13 mouse cellular contexts compared by ENCODE assay signal in genomic region chr7:37746133-37746761, GRCm38 (mm10). TPM values are rescaled to one million over a fixed set of nuclear protein-coding genes. Genes with fewer than 3 reads are reported as not detected.
A peak's percentile ranks its signal among the peaks of the same experiment; 100 is the strongest.
DNase-seq lines count a peak whose midpoint lies in the region; ATAC-seq lines count a peak whose summit lies in the region.
"Had no signal": no experiment of that assay in that cellular context is flagged by ENCODE, and none has a peak within 500 bp of the region (broad histone marks: within the 10 kb centered on the region; RNA-seq: fewer than 3 reads in every experiment).

No protein-coding gene starts in this region.

- H3K36me3 ChIP-seq in heart, embryonic 14.5 days (ENCODE audit: control insufficient read depth, insufficient read depth, low read length) = no peaks in the 10 kb centered on the region
- H3K36me3 ChIP-seq in lung, embryonic 16.5 days (ENCODE audit: control insufficient read depth, insufficient read depth, low read length) = no peaks in the 10 kb centered on the region
- H3K36me3 ChIP-seq in hindbrain, embryonic 15.5 days = no peaks in the 10 kb centered on the region
- H3K36me3 ChIP-seq: liver, embryonic 15.5 days had no signal

- H3K9me3 ChIP-seq in heart, embryonic 14.5 days (ENCODE audit: control insufficient read depth, low read length) = no peaks in the 10 kb centered on the region
- no peaks in the 10 kb centered on the region for H3K9me3 ChIP-seq in lung, embryonic 16.5 days (ENCODE audit: control insufficient read depth, low read length)
- no peaks in the 10 kb centered on the region for H3K9me3 ChIP-seq in hindbrain, embryonic 15.5 days
- H3K9me3 ChIP-seq: liver, embryonic 15.5 days had no signal

- peaks cover 11% of the 10 kb centered on the region; the same call in 1 of the 2 replicates for H3K27me3 ChIP-seq in heart, embryonic 14.5 days (ENCODE audit: control insufficient read depth, insufficient read depth, low read length)
- H3K27me3 ChIP-seq in lung, embryonic 16.5 days (ENCODE audit: control insufficient read depth, insufficient read depth, low read depth, low read length) = no peaks in the 10 kb centered on the region
- H3K27me3 ChIP-seq in hindbrain, embryonic 15.5 days = no peaks in the 10 kb centered on the region
- H3K27me3 ChIP-seq: CH12.LX; liver, embryonic 15.5 days had no signal

- WGBS in heart, embryonic 14.5 days = 18% methylated on average over 12 of the region's 13 CpGs
- WGBS in lung, embryonic 16.5 days = 23% methylated on average over 12 of the region's 13 CpGs
- 18% methylated on average over 12 of the region's 13 CpGs for WGBS in hindbrain, embryonic 15.5 days

- H3K4me3 ChIP-seq in heart, embryonic 14.5 days (ENCODE audit: control insufficient read depth in 1 of 2, insufficient read depth in 1 of 2, low read depth in 1 of 2, low read length in 2 of 2) = no peak overlapping the region; a peak in 1 of 4 replicates
- no peak overlapping the region for H3K4me3 ChIP-seq in lung, embryonic 16.5 days (ENCODE audit: low read length)
- no peak overlapping the region for H3K4me3 ChIP-seq in hindbrain, embryonic 15.5 days
- H3K4me3 ChIP-seq: liver, embryonic 15.5 days had no signal

- peak overlapping the region; percentile 54 for H3K4me2 ChIP-seq in heart, embryonic 14.5 days (ENCODE audit: low read length)
- H3K4me2 ChIP-seq in lung, embryonic 16.5 days (ENCODE audit: low read depth, low read length) = peak overlapping the region; percentile 17; the same call in 1 of the 2 replicates
- H3K4me2 ChIP-seq in hindbrain, embryonic 15.5 days = peak overlapping the region; percentile 24; the same call in 1 of the 2 replicates
- H3K4me2 ChIP-seq: liver, embryonic 15.5 days had no signal

- intact Hi-C loops in heart, postnatal 14 days (cut with DNase I) = no loop called here

- ATAC-seq in heart, embryonic 14.5 days (ENCODE audit: insufficient number of reproducible peaks, insufficient read depth, low FRiP score, low read depth) = peak; percentile 50; the same call in 1 of the 2 replicates
- ATAC-seq in lung, embryonic 16.5 days (ENCODE audit: low read depth) = peak; percentile 17; the same call in 1 of the 2 replicates
- no peak for ATAC-seq in hindbrain, embryonic 15.5 days (ENCODE audit: low FRiP score, low read depth)

- H3K9ac ChIP-seq in heart, embryonic 14.5 days (ENCODE audit: low read length) = no peak overlapping the region; the same call in 1 of the 2 replicates
- no peak overlapping the region for H3K9ac ChIP-seq in lung, embryonic 16.5 days (ENCODE audit: low read length)
- no peak overlapping the region for H3K9ac ChIP-seq in hindbrain, embryonic 15.5 days
- H3K9ac ChIP-seq: liver, embryonic 15.5 days had no signal

- H3K27ac ChIP-seq in heart, embryonic 14.5 days (replicated peaks in 1 of 2; ENCODE audit: control insufficient read depth in 1 of 2, insufficient read depth in 1 of 2, low read depth in 2 of 2, low read length in 2 of 2) = no peak overlapping the region; a peak in 1 of 4 replicates
- H3K27ac ChIP-seq in lung, embryonic 16.5 days (ENCODE audit: low read length) = no peak overlapping the region
- no peak overlapping the region for H3K27ac ChIP-seq in hindbrain, embryonic 15.5 days (replicated peaks)
- H3K27ac ChIP-seq: liver, embryonic 15.5 days had no signal

- DNase-seq in heart, postnatal 14 days = no peak
- DNase-seq in lung, postnatal 4 days = no peak
- DNase-seq in retina, embryonic 14.5 days (ENCODE audit: low spot score) = peak; percentile 53
- DNase-seq in T-cell, adult 2 months (ENCODE audit: low spot score) = no peak
- DNase-seq in thymus, adult 18-20 months = no peak
- DNase-seq: heart, adult 11 months; kidney, postnatal 10 days had no signal

- peaks cover 12 to 21% of the 10 kb centered on the region in 2 experiments for H3K4me1 ChIP-seq in heart, embryonic 14.5 days (ENCODE audit: control insufficient read depth in 2 of 2, insufficient read depth in 2 of 2, low read length in 2 of 2)
- H3K4me1 ChIP-seq in lung, embryonic 16.5 days (replicated peaks; ENCODE audit: control insufficient read depth, insufficient read depth, low read length) = no peaks in the 10 kb centered on the region; the same call in 1 of the 2 replicates
- H3K4me1 ChIP-seq in hindbrain, embryonic 15.5 days (replicated peaks) = peaks cover 32% of the 10 kb centered on the region
- H3K4me1 ChIP-seq: liver, embryonic 15.5 days had no signal

RNA-seq across cellular contexts. Expression of gene Zfp536, which starts 27.2 kb away (rescaled TPM):
- polyA plus RNA-seq in heart, embryonic 14.5 days (2014; fragmentation: Nextera tagmentation; extraction: Ambion mirVana) = 3.9 and 4.7 TPM in 2 replicates
- total RNA-seq in heart, postnatal 14 days (2021) = 10 to 100 TPM in 1 of 2 experiments, 1 to 10 TPM in 1; 8.5 to 10.4 TPM
- polyA plus RNA-seq in lung, embryonic 16.5 days (2015; fragmentation: Nextera tagmentation; extraction: Ambion mirVana) = 11.0 and 11.4 TPM in 2 replicates
- 36.0 and 36.2 TPM in 2 replicates for polyA plus RNA-seq in hindbrain, embryonic 15.5 days (2015; fragmentation: Nextera tagmentation; extraction: Ambion mirVana)
- total RNA-seq: CH12.LX; common myeloid progenitor, adult 5-6 weeks had no signal
